ENCODE assay signal across 22 mouse cellular contexts in genomic region chr4:84224556-84224955, GRCm38 (mm10).
"Had no signal": no experiment of that assay in that cellular context is flagged by ENCODE, and none has a peak within 500 bp of the region (broad histone marks: within the 10 kb centered on the region; RNA-seq: fewer than 3 reads in every experiment).

No protein-coding gene starts in this region.

- DNase-seq: gastrocnemius, adult 2 months; gastrocnemius, postnatal 10 days; gastrocnemius, postnatal 25 days; heart, adult 18-20 months; heart, postnatal 10 days; heart, postnatal 4 days; kidney, adult 18-20 months; kidney, adult 8-10 months; kidney, postnatal 14 days; kidney, postnatal 36 days; liver; liver, embryonic 13.5 days had no signal

- H3K9ac ChIP-seq: heart, embryonic 12.5 days; hindbrain, embryonic 12.5 days; hindbrain, embryonic 14.5 days; intestine, embryonic 15.5 days; limb, embryonic 12.5 days; liver, embryonic 13.5 days; liver, embryonic 15.5 days had no signal

- H3K36me3 ChIP-seq: heart, embryonic 10.5 days; heart, embryonic 12.5 days; hindbrain, embryonic 10.5 days; hindbrain, embryonic 12.5 days; intestine, embryonic 15.5 days; limb, embryonic 10.5 days; limb, embryonic 12.5 days; liver, embryonic 13.5 days; liver, embryonic 15.5 days had no signal

- H3K9me3 ChIP-seq: heart, embryonic 10.5 days; heart, embryonic 12.5 days; hindbrain, embryonic 10.5 days; hindbrain, embryonic 12.5 days; intestine, embryonic 15.5 days; limb, embryonic 10.5 days; limb, embryonic 12.5 days; liver, embryonic 13.5 days; liver, embryonic 15.5 days had no signal

- H3K4me3 ChIP-seq: gastrocnemius, adult 2 months; heart, embryonic 10.5 days; heart, embryonic 12.5 days; hindbrain, embryonic 10.5 days; hindbrain, embryonic 12.5 days; intestine, embryonic 15.5 days; left cerebral cortex, adult 2 months; limb, embryonic 10.5 days; limb, embryonic 12.5 days; liver, embryonic 13.5 days; liver, embryonic 15.5 days had no signal

- H3K27ac ChIP-seq: gastrocnemius, adult 2 months; heart, embryonic 10.5 days; hindbrain, embryonic 10.5 days; hindbrain, embryonic 12.5 days; hindbrain, embryonic 14.5 days; intestine, embryonic 15.5 days; left cerebral cortex, adult 2 months; limb, embryonic 10.5 days; limb, embryonic 12.5 days; liver, embryonic 13.5 days; liver, embryonic 15.5 days had no signal

- H3K27me3 ChIP-seq: heart, embryonic 12.5 days; hindbrain, embryonic 12.5 days; intestine, embryonic 15.5 days; limb, embryonic 12.5 days; liver, embryonic 13.5 days; liver, embryonic 15.5 days had no signal

- H3K4me1 ChIP-seq: intestine, embryonic 15.5 days; liver, embryonic 13.5 days; liver, embryonic 15.5 days had no signal
